Mouse (Mus musculus) limb, embryonic 14.5 days (tissue): ENCODE results near the gene Mfng. TPM values are rescaled to one million over a fixed set of nuclear protein-coding genes. Genes with fewer than 3 reads are reported as not detected.

Source experiments
- ATAC-seq: fragments of 200-750 bp; cut with Nextera tagmentation; 2 replicates; pipeline ENCODE4 v1.8.0; 2017; ENCODE audit warnings: low read depth, moderate number of reproducible peaks, moderate TSS enrichment; ENCODE audit not compliant: low FRiP score
- DNase-seq: peaks from one replicate; pipeline ENCODE4 v3.0.0-alpha.2; 2015; ENCODE audit warnings: low spot score
- H3K27ac ChIP-seq: fragments of 300-500 bp; sonication (generic); replicated peaks from 2 replicates; pipeline ENCODE4 v1.5.1; 2014; ENCODE audit warnings: low read depth, mild to moderate bottlenecking, low read length, moderate library complexity, mixed read lengths
- H3K27me3 ChIP-seq: fragments of 300-500 bp; sonication (generic); 2 replicates; pipeline ENCODE4 v1.6.1; 2014; ENCODE audit warnings: low read length, mixed read lengths; ENCODE audit not compliant: control insufficient read depth, insufficient read depth
- H3K36me3 ChIP-seq: fragments of 300-500 bp; sonication (generic); 2 replicates; pipeline ENCODE4 v1.6.1; 2014; ENCODE audit warnings: mild to moderate bottlenecking, low read length, moderate library complexity, mixed read lengths; ENCODE audit not compliant: control insufficient read depth, insufficient read depth
- H3K4me1 ChIP-seq: fragments of 300-500 bp; sonication (generic); 2 replicates; pipeline ENCODE4 v1.6.1; 2014; ENCODE audit warnings: antibody characterized with exemption, low read length, mixed read lengths; ENCODE audit not compliant: control insufficient read depth, insufficient read depth
- H3K4me2 ChIP-seq: fragments of 300-500 bp; sonication (generic); replicated peaks from 2 replicates; pipeline ENCODE4 v1.6.1; 2014; ENCODE audit warnings: low read depth, mild to moderate bottlenecking, low read length, moderate library complexity; ENCODE audit not compliant: severe bottlenecking
- H3K4me3 ChIP-seq: fragments of 300-500 bp; sonication (generic); replicated peaks from 2 replicates; pipeline ENCODE4 v1.5.1; 2014; ENCODE audit warnings: low read length
- H3K9ac ChIP-seq: fragments of 300-500 bp; sonication (generic); 2 replicates; pipeline ENCODE4 v1.6.1; 2014; ENCODE audit warnings: mild to moderate bottlenecking, low read depth, low read length, moderate library complexity; ENCODE audit not compliant: severe bottlenecking
- H3K9me3 ChIP-seq: fragments of 300-500 bp; sonication (generic); 2 replicates; pipeline ENCODE4 v1.6.1; 2016; ENCODE audit warnings: low read length; ENCODE audit not compliant: control insufficient read depth
- POLR2A ChIP-seq: fragments of 200-500 bp; IDR thresholded peaks from 2 replicates; pipeline ENCODE4 v1.8.0; 2012; ENCODE audit warnings: inconsistent platforms, mild to moderate bottlenecking, moderate library complexity, borderline replicate concordance; ENCODE audit not compliant: insufficient read depth, insufficient read length; ENCODE audit errors: extremely low read depth
- WGBS: fragments of 180-500 bp; shearing (Covaris S2); extraction: QIAGEN DNeasy Blood & Tissue Kit; methylation state at CpG from one replicate; pipeline ENCODE4 v1.1.7; 2014; 5-methylcytosine and 5-hydroxymethylcytosine counted together
- polyA plus RNA-seq, 2 experiments: library from polyadenylated mRNA; depleted of rRNA in 1 of 2; stranded (reverse) in 1 of 2; unstranded in 1 of 2; fragments of >200 nt; fragmentation: Nextera tagmentation in 1 of 2; extraction: Ambion mirVana in 1 of 2; gene quantifications; 2 replicates each; pipeline versions ENCODE4 v1.2.1 to v1.2.3; 2012 to 2014

Mfng gene
- polyA plus RNA-seq, 2 experiments: 10.1 to 13.9 TPM

GRCm38 (mm10) chr15:78796196-78797059, 23.2 kb upstream of the Mfng start:
- Histone ChIP-seq H3K9me3 (no peaks in the 10 kb centered on the region), H3K4me2 (no peak overlapping the region), H3K4me3 (no peak overlapping the region), H3K27ac (no peak overlapping the region), H3K4me1 (peaks cover 16% of the 10 kb centered on the region; the same call in 1 of the 2 replicates), H3K36me3 (no peaks in the 10 kb centered on the region), H3K27me3 (peaks cover 84% of the 10 kb centered on the region), H3K9ac (no peak overlapping the region)
- WGBS: 22% methylated on average over 25 of the region's 25 CpGs
- ATAC-seq: peak; percentile 78
- no peak for TF ChIP-seq POLR2A
- DNase-seq: peak; percentile 50

- no peak for TF ChIP-seq POLR2A
- Histone ChIP-seq H3K4me3 (no peak overlapping the region), H3K4me2 (no peak overlapping the region), H3K4me1 (peaks cover 3% of the 10 kb centered on the region; the same call in 1 of the 2 replicates), H3K9me3 (no peaks in the 10 kb centered on the region), H3K27ac (no peak overlapping the region), H3K36me3 (no peaks in the 10 kb centered on the region), H3K27me3 (peaks cover 48% of the 10 kb centered on the region), H3K9ac (no peak overlapping the region)
- ATAC-seq (no peak), DNase-seq (no peak)
- WGBS: 68% methylated on average over 11 of the region's 12 CpGs
These were observed 17.7 kb upstream of the Mfng start for GRCm38 (mm10) chr15:78790990-78791389.

- Histone ChIP-seq H3K9ac (no peak overlapping the region), H3K27ac (no peak overlapping the region), H3K4me1 (no peaks in the 10 kb centered on the region), H3K9me3 (no peaks in the 10 kb centered on the region), H3K27me3 (peaks cover 43% of the 10 kb centered on the region), H3K36me3 (no peaks in the 10 kb centered on the region), H3K4me2 (no peak overlapping the region), H3K4me3 (no peak overlapping the region)
- no peak for TF ChIP-seq POLR2A
- DNase-seq: no peak
- WGBS: 50% methylated on average over 4 of the region's 4 CpGs
- no peak; the same call in 1 of the 2 replicates for ATAC-seq
These were observed 17.2 kb upstream of the Mfng start for GRCm38 (mm10) chr15:78790451-78790850.

- Histone ChIP-seq H3K27ac (no peak overlapping the region), H3K27me3 (peaks cover 38% of the 10 kb centered on the region; the same call in 1 of the 2 replicates), H3K4me3 (no peak overlapping the region), H3K9me3 (no peaks in the 10 kb centered on the region), H3K4me1 (no peaks in the 10 kb centered on the region), H3K36me3 (no peaks in the 10 kb centered on the region), H3K4me2 (no peak overlapping the region), H3K9ac (no peak overlapping the region)
- TF ChIP-seq POLR2A: no peak
- ATAC-seq (no peak), DNase-seq (no peak)
- 81% methylated on average over 13 of the region's 13 CpGs for WGBS
These were observed 16.5 kb upstream of the Mfng start for GRCm38 (mm10) chr15:78789721-78790323.

- ATAC-seq (no peak), DNase-seq (no peak)
- H3K9ac ChIP-seq: no peak overlapping the region
- peaks cover 23% of the 10 kb centered on the region; the same call in 1 of the 2 replicates for H3K27me3 ChIP-seq
- 64% methylated on average over 3 of the region's 3 CpGs for WGBS
- no peak overlapping the region for H3K27ac ChIP-seq
- no peaks in the 10 kb centered on the region for H3K4me1 ChIP-seq
- no peaks in the 10 kb centered on the region for H3K9me3 ChIP-seq
- no peak overlapping the region for H3K4me2 ChIP-seq
- no peak overlapping the region for H3K4me3 ChIP-seq
- no peaks in the 10 kb centered on the region for H3K36me3 ChIP-seq
- no peak for TF ChIP-seq POLR2A
These were observed 14.8 kb upstream of the Mfng start for GRCm38 (mm10) chr15:78788042-78788441.
